Mouse (Mus musculus): ENCODE data around the gene Tmem50a.
"Not testable (repeated sequence)": the region's sequence is repeated elsewhere in the genome, so short reads cannot be mapped to it uniquely, and the experiment has no call there.

Gene Tmem50a

GRCm38 (mm10) chr4:134923258-134924018 is 8.6 kb upstream of the Tmem50a start, which contains the start of gene Rsrp1:
Gene Rsrp1, plus strand, starts transcription at chr4:134923592.
- peak; percentile 97 for DNase-seq (ENCODE audit: low read depth, low spot score)

- no peak for DNase-seq (ENCODE audit: low read depth, low spot score)
Observed at GRCm38 (mm10) chr4:134922925-134923244, 8.1 kb upstream of the Tmem50a start.

- no peak for DNase-seq (ENCODE audit: low read depth, low spot score)
Observed at GRCm38 (mm10) chr4:134922111-134922924, 7.5 kb upstream of the Tmem50a start.

- DNase-seq (ENCODE audit: low read depth, low spot score), result no peak
Observed at GRCm38 (mm10) chr4:134921703-134922102, 6.9 kb upstream of the Tmem50a start.

GRCm38 (mm10) chr4:134920631-134921030 is 5.8 kb upstream of the Tmem50a start:
- DNase-seq (ENCODE audit: low read depth, low spot score), result no peak

- no peak for DNase-seq (ENCODE audit: low read depth, low spot score)
Observed at GRCm38 (mm10) chr4:134919733-134920540, 5.1 kb upstream of the Tmem50a start.

- no peak for DNase-seq (ENCODE audit: low read depth, low spot score)
Observed at GRCm38 (mm10) chr4:134918381-134918780, 3.6 kb upstream of the Tmem50a start.

GRCm38 (mm10) chr4:134917194-134917593 is 2.4 kb upstream of the Tmem50a start:
- DNase-seq (ENCODE audit: low read depth, low spot score), result no peak

GRCm38 (mm10) chr4:134915223-134916050 is 613 bp upstream of the Tmem50a start:
- DNase-seq (ENCODE audit: low read depth, low spot score), result no peak

- no peak for DNase-seq (ENCODE audit: low read depth, low spot score)
Observed at GRCm38 (mm10) chr4:134914122-134914863, 531 bp downstream of the Tmem50a start.

GRCm38 (mm10) chr4:134913413-134913812 is 1.4 kb downstream of the Tmem50a start:
- no peak for DNase-seq (ENCODE audit: low read depth, low spot score)

- DNase-seq (ENCODE audit: low read depth, low spot score), result not testable (repeated sequence)
Observed at GRCm38 (mm10) chr4:134911406-134911805, 3.4 kb downstream of the Tmem50a start.

GRCm38 (mm10) chr4:134903046-134903445 is 11.8 kb downstream of the Tmem50a start:
- no peak for DNase-seq (ENCODE audit: low read depth, low spot score)

GRCm38 (mm10) chr4:134901126-134901525 is 13.7 kb downstream of the Tmem50a start:
- DNase-seq (ENCODE audit: low read depth, low spot score), result no peak

GRCm38 (mm10) chr4:134897256-134897655 is 17.6 kb downstream of the Tmem50a start:
- no peak for DNase-seq (ENCODE audit: low read depth, low spot score)

GRCm38 (mm10) chr4:134892096-134892495 is 22.7 kb downstream of the Tmem50a start:
- DNase-seq (ENCODE audit: low read depth, low spot score), result no peak

- no peak for DNase-seq (ENCODE audit: low read depth, low spot score)
Observed at GRCm38 (mm10) chr4:134884364-134884763, 30.5 kb downstream of the Tmem50a start.

GRCm38 (mm10) chr4:134883808-134884207 is 31.0 kb downstream of the Tmem50a start:
- no peak for DNase-seq (ENCODE audit: low read depth, low spot score)

- no peak for DNase-seq (ENCODE audit: low read depth, low spot score)
Observed at GRCm38 (mm10) chr4:134883266-134883665, 31.6 kb downstream of the Tmem50a start.

- no peak for DNase-seq (ENCODE audit: low read depth, low spot score)
Observed at GRCm38 (mm10) chr4:134880041-134880440, 34.8 kb downstream of the Tmem50a start.

Measured in retina, adult 2 months (tissue).